Mouse (Mus musculus) kidney, postnatal 36 days (tissue): ENCODE results near the gene C2cd5.

Source experiments
- DNase-seq, 2 experiments: peaks; one replicate each; pipeline ENCODE4 v3.0.0; 2021 to 2022; ENCODE audit warnings: mixed read lengths in 2 of 2

Gene C2cd5

GRCm38 (mm10) chr6:143115011-143115445 lies 15.1 kb upstream of the C2cd5 start:
- DNase-seq: peak; percentile 30 to 39

- DNase-seq: peak; percentile 59 to 70
These were observed 14.6 kb upstream of the C2cd5 start for GRCm38 (mm10) chr6:143114556-143114955.

GRCm38 (mm10) chr6:143110371-143110770 lies 10.4 kb upstream of the C2cd5 start:
- DNase-seq: peak in 1 of 2 experiments; percentile 22

GRCm38 (mm10) chr6:143109622-143110218 lies 9.8 kb upstream of the C2cd5 start:
- no peak for DNase-seq

GRCm38 (mm10) chr6:143108031-143108430 lies 8.1 kb upstream of the C2cd5 start:
- DNase-seq: no peak

- DNase-seq: no peak
These were observed 7.7 kb upstream of the C2cd5 start for GRCm38 (mm10) chr6:143107611-143108010.

- no peak for DNase-seq
These were observed 5.8 kb upstream of the C2cd5 start for GRCm38 (mm10) chr6:143105766-143106165.

- DNase-seq: no peak
These were observed 4.2 kb upstream of the C2cd5 start for GRCm38 (mm10) chr6:143103981-143104680.

GRCm38 (mm10) chr6:143100478-143101115 lies 656 bp upstream of the C2cd5 start:
- no peak for DNase-seq

- peak; percentile 17 to 56 for DNase-seq
These were observed 660 bp downstream of the C2cd5 start for GRCm38 (mm10) chr6:143099281-143099680.

- DNase-seq: no peak
These were observed 4.8 kb downstream of the C2cd5 start for GRCm38 (mm10) chr6:143095126-143095525.

GRCm38 (mm10) chr6:143092856-143093255 lies 7.1 kb downstream of the C2cd5 start:
- DNase-seq: no peak

GRCm38 (mm10) chr6:143091076-143091475 lies 8.9 kb downstream of the C2cd5 start:
- DNase-seq: no peak

- DNase-seq: no peak
These were observed 12.6 kb downstream of the C2cd5 start for GRCm38 (mm10) chr6:143087332-143087731.

- no peak for DNase-seq
These were observed 14.0 kb downstream of the C2cd5 start for GRCm38 (mm10) chr6:143085898-143086297.

- DNase-seq: no peak
These were observed 15.5 kb downstream of the C2cd5 start for GRCm38 (mm10) chr6:143084314-143085025.

GRCm38 (mm10) chr6:143081479-143082106 lies 18.3 kb downstream of the C2cd5 start:
- DNase-seq: no peak

GRCm38 (mm10) chr6:143080774-143081173 lies 19.2 kb downstream of the C2cd5 start:
- no peak for DNase-seq

- DNase-seq: no peak
These were observed 20.8 kb downstream of the C2cd5 start for GRCm38 (mm10) chr6:143079126-143079525.

GRCm38 (mm10) chr6:143076461-143076860 lies 23.5 kb downstream of the C2cd5 start:
- DNase-seq: no peak

- DNase-seq: no peak
These were observed 26.0 kb downstream of the C2cd5 start for GRCm38 (mm10) chr6:143073914-143074313.

- DNase-seq: no peak
These were observed 26.5 kb downstream of the C2cd5 start for GRCm38 (mm10) chr6:143073476-143073875.
